Mouse (Mus musculus): ENCODE data around the gene Tmem260. TPM values are rescaled to one million over a fixed set of nuclear protein-coding genes. Genes with fewer than 3 reads are reported as not detected.

The Tmem260 gene
- polyA plus RNA-seq (2012; rRNA removed), result 18.3 and 19.6 TPM in 2 replicates

DNA sequence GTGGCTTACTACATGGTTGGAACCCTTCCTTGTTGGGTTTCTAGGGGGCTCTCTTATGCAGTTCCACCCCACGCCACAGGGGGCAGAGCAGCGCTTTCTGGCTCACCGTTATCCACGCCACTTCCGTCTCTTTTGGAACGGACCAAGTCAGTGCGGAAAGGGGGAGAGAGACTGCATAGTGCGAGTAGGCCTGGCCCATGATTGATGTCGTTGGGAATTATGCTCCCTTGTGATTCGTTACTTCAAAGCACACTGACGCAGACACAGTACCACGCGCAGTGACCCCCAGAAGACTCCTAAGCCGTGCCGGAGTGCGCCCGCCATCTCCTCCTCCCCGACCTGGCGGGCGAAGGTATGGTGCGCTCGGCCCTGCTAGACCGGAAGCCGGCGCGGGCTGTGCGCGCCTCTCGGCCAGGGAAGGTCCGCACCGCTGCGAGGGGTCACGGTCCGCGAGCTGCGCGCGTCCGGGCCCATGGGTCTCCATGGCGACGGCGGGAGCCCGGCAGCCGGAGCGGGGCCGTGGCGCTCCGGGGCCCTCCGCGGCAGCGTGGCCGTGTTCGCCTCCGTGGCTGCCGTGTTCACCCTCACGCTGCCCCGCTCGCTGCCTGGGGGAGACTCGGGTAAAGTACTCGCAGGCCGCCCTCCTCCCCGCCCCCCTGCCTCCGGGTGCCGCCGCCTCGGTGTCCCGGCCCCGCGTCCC lies at the start of gene Tmem260:
TSS of gene Tmem260 (plus strand) at position 141 of the 700 bp plus-strand sequence.
- TF ChIP-seq CTCF (IDR thresholded peaks at IDR 0.05; ENCODE audit: borderline replicate concordance, extremely low read depth, insufficient read depth, insufficient read length), result peak; percentile 96
- TF ChIP-seq POLR2A (IDR thresholded peaks at IDR 0.05; ENCODE audit: borderline replicate concordance, extremely low read depth, insufficient read depth, insufficient read length, poor library complexity, severe bottlenecking), result peak; percentile 94

DNA sequence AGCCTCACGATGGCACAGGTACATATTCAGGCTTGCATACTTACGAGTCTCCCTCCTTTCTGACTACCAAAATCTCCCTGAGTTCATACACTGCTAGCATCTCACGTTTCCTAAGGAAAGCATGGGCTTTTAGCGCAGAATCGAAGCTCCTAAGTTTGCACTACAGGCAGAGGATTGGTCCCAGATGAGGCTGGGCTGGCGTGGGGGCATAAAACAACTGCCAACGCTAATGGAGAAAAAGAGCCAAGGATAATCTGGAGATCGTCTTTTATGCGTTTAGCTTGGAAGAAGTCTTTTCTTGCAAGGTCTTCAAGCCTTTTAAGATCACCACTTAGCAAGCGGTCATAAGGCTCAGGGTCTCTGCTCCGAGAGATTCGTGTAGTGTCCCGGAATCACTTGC lies 39.8 kb upstream of the Tmem260 start:
- TF ChIP-seq POLR2A (IDR thresholded peaks at IDR 0.05; ENCODE audit: borderline replicate concordance, extremely low read depth, insufficient read depth, insufficient read length, poor library complexity, severe bottlenecking) (no peak), CTCF (IDR thresholded peaks at IDR 0.05; ENCODE audit: borderline replicate concordance, extremely low read depth, insufficient read depth, insufficient read length) (no peak)
- DNase-seq (ENCODE audit: low read depth), result no peak

More for the DNA sequence above, at the start of gene Tmem260:
- peak; percentile 97 for DNase-seq (ENCODE audit: low read depth)

DNA sequence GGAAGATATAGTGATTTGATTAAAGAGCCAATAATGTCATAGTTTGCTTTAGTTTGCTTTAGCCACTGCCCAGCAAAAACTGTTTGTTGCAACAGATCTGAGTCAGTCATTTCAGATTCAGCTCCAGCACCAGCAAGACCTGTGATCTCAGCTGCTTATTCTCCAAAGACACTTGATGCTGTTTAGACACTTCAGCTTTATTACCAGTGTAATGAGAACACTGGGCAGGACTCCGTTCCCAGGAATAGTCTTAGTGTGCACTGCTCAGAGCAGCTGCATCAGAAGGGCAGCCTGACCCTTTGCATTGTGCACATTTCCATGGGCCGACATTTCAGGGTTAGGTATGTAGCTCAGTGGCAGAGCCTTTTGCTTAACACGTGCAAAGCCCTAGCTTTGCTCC lies 28.9 kb upstream of the Tmem260 start:
- TF ChIP-seq CTCF (IDR thresholded peaks at IDR 0.05; ENCODE audit: borderline replicate concordance, extremely low read depth, insufficient read depth, insufficient read length) (no peak), POLR2A (IDR thresholded peaks at IDR 0.05; ENCODE audit: borderline replicate concordance, extremely low read depth, insufficient read depth, insufficient read length, poor library complexity, severe bottlenecking) (no peak)
- DNase-seq (ENCODE audit: low read depth), result peak; percentile 51

DNA sequence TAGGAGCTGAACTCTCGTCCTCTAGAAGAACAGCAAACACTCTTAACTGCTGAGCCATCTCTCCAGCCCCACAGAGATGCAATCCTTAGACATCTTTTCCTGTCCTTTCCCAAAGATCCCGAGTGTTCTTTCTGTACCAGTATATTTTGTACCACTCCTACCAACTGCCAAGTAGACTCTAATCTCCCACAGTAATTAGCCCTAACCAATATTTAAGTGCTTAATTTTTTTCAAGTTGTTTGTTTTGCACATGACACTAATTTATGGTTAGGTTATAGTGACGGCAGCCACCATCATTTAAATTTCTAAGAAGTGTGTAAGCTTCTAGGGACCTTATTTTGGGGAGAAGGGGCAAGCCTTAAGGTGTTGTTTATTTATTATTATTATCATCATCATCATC lies 27.7 kb upstream of the Tmem260 start:
- peak; percentile 63 for DNase-seq (ENCODE audit: low read depth)
- TF ChIP-seq CTCF (IDR thresholded peaks at IDR 0.05; ENCODE audit: borderline replicate concordance, extremely low read depth, insufficient read depth, insufficient read length) (no peak), POLR2A (IDR thresholded peaks at IDR 0.05; ENCODE audit: borderline replicate concordance, extremely low read depth, insufficient read depth, insufficient read length, poor library complexity, severe bottlenecking) (no peak)

DNA sequence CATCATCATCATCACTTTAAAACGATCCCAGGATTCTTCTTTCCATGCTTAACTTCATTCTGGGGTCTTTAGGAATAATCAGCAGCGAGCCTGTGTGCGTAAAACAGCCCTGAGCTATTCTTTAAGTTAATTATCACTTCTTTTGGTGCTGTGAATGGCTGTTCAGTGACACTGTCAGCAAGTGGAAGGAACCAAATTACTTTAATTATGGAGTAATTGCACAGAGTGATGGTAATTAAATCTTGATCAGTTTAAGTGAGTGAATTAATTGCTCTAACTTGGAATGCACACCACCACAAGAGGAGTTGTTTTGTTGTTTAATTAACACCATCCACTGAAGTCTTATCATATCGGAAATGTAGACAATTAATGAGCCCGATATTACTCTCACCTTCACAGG lies 27.3 kb upstream of the Tmem260 start:
- TF ChIP-seq CTCF (IDR thresholded peaks at IDR 0.05; ENCODE audit: borderline replicate concordance, extremely low read depth, insufficient read depth, insufficient read length) (no peak), POLR2A (IDR thresholded peaks at IDR 0.05; ENCODE audit: borderline replicate concordance, extremely low read depth, insufficient read depth, insufficient read length, poor library complexity, severe bottlenecking) (no peak)
- DNase-seq (ENCODE audit: low read depth), result peak; percentile 93

DNA sequence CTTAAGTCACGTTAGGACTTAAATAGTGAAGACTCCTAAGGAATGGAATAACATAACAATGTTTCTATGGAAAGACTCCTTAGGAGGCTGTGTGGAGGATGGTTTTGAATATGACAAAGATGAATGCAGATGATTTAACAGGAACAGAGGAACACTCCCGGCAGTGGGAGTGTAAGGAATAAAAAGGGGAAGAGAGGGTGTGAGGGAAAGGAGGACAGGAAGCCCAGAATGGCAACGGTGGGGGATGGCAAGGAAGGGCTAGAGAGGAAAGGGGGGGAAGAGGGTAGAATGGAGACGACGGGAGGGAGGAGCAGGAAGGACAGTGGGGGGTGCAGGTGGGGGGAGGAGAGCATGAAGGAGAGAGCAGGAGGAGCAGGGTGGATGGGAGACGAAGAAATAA lies 24.4 kb upstream of the Tmem260 start:
- no peak for TF ChIP-seq CTCF (IDR thresholded peaks at IDR 0.05; ENCODE audit: borderline replicate concordance, extremely low read depth, insufficient read depth, insufficient read length)
- TF ChIP-seq POLR2A (IDR thresholded peaks at IDR 0.05; ENCODE audit: borderline replicate concordance, extremely low read depth, insufficient read depth, insufficient read length, poor library complexity, severe bottlenecking), result no peak
- no peak for DNase-seq (ENCODE audit: low read depth)

DNA sequence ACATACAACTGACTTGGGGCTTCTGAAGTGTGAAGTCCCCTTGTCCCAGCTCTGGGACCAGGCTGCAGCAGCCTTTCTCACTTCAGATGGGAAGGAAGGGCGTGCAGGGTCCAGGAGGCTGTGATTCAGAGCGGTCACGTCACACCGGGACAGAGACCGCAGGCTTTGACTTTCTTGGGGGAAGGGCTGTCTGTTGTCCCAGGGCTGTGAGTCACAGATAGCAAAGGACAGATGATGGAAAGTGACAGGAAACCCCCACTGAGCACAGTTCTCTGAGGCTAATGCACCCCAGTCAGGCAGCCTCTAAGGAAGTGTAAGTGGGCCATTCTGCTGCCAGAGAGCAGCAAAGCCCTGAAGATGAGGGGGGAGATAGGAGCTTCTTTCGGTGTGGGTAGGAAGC lies 23.9 kb upstream of the Tmem260 start:
- no peak for DNase-seq (ENCODE audit: low read depth)
- TF ChIP-seq POLR2A (IDR thresholded peaks at IDR 0.05; ENCODE audit: borderline replicate concordance, extremely low read depth, insufficient read depth, insufficient read length, poor library complexity, severe bottlenecking), result no peak

DNA sequence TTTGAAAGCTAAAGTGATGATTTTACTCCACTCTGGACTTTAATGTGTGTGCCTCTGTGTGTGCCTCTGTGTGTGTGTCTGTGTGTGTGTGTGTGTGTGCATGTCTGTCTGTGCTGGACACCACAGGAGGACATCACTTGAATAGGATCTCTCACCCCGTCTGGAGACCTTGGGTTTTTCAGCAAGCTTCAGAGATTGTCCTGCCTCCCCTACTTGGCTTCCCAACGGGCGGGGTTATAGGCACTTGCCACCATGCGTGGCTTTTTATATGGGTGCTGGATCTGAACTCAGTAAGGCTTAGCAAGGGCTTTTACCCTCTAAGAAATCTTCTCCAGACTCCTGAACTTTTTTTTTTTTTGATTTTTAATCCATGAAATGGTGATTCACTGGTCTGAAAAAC lies 23.5 kb upstream of the Tmem260 start:
- no peak for TF ChIP-seq CTCF (IDR thresholded peaks at IDR 0.05; ENCODE audit: borderline replicate concordance, extremely low read depth, insufficient read depth, insufficient read length)
- no peak for TF ChIP-seq POLR2A (IDR thresholded peaks at IDR 0.05; ENCODE audit: borderline replicate concordance, extremely low read depth, insufficient read depth, insufficient read length, poor library complexity, severe bottlenecking)
- DNase-seq (ENCODE audit: low read depth), result no peak

DNA sequence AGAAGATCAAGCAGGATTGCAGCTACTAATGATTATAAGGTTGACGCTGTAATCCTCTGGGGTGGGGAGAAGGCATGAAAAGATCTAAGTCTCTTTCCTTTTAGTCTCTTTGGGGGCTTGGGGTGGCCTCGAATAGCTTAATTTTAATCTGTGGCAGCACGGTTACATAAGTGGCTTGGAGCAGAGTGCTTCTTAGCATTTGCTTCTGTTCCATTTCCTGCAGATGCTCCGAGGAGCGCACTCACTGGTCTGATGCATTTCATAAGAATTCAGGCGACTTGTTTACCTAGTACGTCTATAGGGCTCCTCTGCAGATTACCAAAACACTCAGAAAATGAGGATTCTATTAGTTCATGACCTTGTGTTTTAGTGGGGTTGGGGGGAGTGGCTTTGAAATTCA lies 23.0 kb upstream of the Tmem260 start:
- no peak for DNase-seq (ENCODE audit: low read depth)
- TF ChIP-seq POLR2A (IDR thresholded peaks at IDR 0.05; ENCODE audit: borderline replicate concordance, extremely low read depth, insufficient read depth, insufficient read length, poor library complexity, severe bottlenecking), result no peak
- no peak for TF ChIP-seq CTCF (IDR thresholded peaks at IDR 0.05; ENCODE audit: borderline replicate concordance, extremely low read depth, insufficient read depth, insufficient read length)

DNA sequence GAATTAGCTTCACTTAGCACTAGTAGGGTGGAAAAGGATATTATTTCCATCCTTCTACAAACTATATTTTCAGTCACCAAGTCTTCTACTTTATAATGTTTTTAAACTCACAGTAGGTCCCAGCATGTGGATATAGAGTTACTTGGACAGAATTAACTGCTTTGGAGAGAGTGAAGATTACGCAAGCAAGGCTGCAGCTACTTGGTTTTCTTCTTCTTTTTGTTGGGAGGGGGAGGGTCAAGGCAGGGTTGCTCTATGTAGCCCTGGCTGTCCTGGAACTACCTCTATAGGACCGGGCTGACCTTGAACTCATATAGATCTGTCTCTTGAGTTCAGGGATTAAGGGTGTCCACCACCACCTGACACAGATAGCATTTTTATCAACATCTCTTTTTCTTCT lies 13.9 kb upstream of the Tmem260 start:
- DNase-seq (ENCODE audit: low read depth), result no peak
- TF ChIP-seq POLR2A (IDR thresholded peaks at IDR 0.05; ENCODE audit: borderline replicate concordance, extremely low read depth, insufficient read depth, insufficient read length, poor library complexity, severe bottlenecking), result no peak
- no peak for TF ChIP-seq CTCF (IDR thresholded peaks at IDR 0.05; ENCODE audit: borderline replicate concordance, extremely low read depth, insufficient read depth, insufficient read length)

DNA sequence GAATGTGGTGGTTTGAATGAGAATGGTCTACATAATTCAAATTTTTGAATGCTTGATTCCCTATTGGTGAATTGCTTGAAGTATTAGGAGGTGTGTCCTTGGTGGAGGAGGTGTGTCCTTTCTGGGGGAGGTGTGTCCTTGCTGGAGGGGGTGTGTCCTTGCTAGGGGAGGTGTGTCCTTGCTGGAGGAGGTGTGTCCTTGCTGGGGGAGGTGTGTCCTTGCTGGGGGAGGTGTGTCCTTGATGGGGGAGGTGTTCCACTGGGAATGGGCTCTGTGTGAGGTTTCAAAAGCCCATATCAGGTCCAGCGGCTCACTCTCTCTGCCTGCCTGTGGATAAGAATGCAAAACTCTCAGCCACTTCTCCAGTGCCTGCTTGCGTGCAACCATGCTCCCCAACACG lies 2.1 kb upstream of the Tmem260 start:
- no peak for TF ChIP-seq POLR2A (IDR thresholded peaks at IDR 0.05; ENCODE audit: borderline replicate concordance, extremely low read depth, insufficient read depth, insufficient read length, poor library complexity, severe bottlenecking)
- TF ChIP-seq CTCF (IDR thresholded peaks at IDR 0.05; ENCODE audit: borderline replicate concordance, extremely low read depth, insufficient read depth, insufficient read length), result no peak

DNA sequence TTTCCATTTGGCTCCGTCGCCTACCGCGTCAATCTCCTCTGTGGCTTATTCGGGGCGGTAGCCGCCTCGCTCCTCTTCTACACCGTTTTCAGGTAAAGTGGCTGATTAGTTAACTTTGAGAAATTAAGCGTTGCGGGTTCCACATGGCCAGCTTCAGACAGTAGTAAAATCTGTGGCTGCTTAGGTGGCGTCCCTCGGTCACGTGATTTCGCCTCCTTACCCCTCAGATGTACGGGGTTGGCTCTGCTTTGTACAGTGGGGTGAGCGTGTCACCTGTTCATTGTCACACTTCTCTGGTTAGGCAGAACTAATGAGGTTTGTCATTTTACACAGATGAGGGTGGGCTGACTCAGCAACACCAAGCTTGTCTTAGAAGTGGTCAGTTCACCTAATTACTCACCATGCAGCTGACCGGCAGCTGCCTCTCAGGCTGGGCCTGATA lies 6.1 kb downstream of the Tmem260 start:
- DNase-seq (ENCODE audit: low read depth), result no peak
- TF ChIP-seq POLR2A (IDR thresholded peaks at IDR 0.05; ENCODE audit: borderline replicate concordance, extremely low read depth, insufficient read depth, insufficient read length, poor library complexity, severe bottlenecking), result no peak
- TF ChIP-seq CTCF (IDR thresholded peaks at IDR 0.05; ENCODE audit: borderline replicate concordance, extremely low read depth, insufficient read depth, insufficient read length), result no peak

More for the DNA sequence above, 2.1 kb upstream of the Tmem260 start:
- no peak for DNase-seq (ENCODE audit: low read depth)

Measured in brain, embryonic 14.5 days (tissue).